Mouse (Mus musculus) spleen, adult 12 weeks (tissue): ENCODE measurements at regions not wholly inside any gene's neighbourhood (a gene's known extent, or its start where the extent isn't known, plus 50 kb on each side); places are given as distances from the start of the nearest gene placed in this dataset.
"Not testable (repeated sequence)": the region's sequence is repeated elsewhere in the genome, so short reads cannot be mapped to it uniquely, and the experiment has no call there.

Source experiments
- DNase-seq: peaks from one replicate; pipeline ENCODE4 v3.0.0; 2022; ENCODE audit warnings: low spot score

DNA sequence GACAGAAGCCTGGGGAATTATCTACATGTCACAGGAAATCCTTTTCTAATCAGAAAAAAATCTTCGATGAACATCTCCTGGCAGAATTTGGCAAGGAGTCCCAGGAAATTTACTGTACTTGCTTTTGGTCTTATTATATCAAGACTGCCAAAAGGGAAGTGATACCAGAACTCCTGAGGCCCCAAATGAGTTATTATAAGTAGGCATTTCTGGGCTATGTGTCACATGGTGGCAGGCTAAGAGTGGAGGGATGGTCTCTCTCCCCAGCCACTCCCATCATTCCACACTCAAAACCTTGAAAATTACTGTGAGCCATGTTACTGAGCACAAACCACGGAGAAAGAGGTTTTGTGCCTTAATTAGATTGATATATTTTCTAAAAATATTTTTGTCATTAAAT, 94.0 kb upstream of the Cdk6 start:
- no peak for DNase-seq

DNA sequence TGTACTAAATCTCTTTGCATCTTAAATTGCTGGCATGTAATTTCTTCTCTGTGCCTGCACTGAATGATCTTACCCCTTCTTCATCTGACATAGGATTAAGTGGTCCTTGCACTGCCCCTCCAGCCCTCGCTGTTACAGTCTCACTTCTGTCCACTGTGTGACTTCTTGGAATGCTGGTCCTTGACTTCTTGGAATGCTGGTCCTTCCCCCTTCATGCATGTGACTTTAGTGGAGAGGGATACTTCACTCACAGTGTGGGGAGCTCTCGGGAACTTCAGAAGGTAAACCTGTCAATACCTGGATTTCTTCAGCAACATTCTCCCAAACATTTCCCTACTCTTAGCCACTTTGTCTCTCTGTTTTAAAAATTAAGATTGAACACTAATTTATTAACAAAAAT, 91.0 kb upstream of the Cdk6 start:
- no peak for DNase-seq

DNA sequence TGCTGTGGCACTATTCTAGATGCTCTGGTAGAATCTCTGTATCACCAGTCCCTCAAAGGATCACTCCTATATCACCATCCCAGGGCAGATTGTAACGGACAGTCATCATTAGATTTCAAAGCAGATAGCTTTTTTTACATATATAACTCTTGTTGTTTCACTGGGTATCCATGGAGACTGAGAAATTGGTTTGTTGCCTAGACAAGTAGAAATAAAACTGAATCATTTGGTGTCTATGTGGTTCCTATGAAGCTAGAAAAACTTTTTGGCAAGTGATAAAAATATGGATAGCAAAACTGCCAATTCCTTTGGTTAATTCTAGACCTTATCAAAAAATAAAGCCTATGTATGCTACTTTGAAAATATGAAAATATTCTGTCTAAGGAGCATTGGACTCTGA, 81.0 kb upstream of the Cdk6 start:
- no peak for DNase-seq

DNA sequence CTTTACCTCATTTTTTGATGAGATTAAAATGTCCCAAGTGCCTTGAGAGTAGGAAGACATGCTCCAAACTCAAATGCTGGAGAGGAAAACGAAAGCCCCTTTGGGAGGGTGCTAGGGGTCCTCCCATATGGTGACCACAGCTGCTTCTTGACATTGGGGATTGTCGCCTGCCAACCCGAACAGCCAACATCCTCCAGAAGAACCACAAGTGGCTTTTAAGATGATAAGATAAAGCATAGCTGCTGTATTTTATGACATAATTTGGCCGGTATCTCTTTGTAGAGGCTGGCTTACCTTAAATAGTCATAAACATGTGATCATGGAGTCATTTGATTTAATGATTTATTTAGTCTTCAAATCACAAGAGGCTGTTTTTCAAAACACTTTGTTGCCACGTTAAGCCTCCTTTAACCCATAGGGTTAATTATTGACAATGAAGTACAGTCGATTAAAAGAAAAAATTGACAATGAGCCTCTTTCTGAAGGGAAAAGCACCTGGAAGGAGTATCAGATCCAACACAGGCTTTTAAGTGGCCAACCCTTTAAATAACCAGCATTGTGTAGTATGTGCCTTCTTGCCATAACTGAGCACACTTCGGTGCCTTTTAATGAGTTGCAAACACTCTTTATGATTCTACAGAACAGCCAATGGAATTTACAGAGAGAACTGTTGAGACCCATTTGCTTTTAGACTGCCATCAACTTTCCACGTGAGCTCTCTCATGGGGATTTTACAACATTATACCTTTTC, 76.1 kb upstream of the Cdk6 start:
- not testable (repeated sequence) for DNase-seq

DNA sequence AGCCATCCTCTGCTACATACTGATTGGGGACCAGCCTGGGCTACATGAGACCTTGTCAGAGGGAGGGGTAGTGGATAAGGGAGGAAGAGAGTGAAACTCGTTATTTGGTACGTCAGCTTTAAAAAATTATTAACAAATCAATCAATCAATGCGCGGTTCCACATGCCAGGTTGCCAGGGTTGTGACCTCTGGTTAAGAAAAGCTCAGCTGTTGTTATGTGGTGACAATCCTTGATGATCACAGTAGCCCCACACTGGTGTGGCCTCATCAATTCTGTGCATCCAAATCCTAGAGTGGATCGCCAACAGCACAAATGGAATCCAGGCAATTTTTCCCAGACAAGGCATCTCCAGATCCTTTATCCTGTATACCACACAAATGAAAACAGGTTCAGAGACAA, 74.3 kb upstream of the Cdk6 start:
- DNase-seq: no peak

DNA sequence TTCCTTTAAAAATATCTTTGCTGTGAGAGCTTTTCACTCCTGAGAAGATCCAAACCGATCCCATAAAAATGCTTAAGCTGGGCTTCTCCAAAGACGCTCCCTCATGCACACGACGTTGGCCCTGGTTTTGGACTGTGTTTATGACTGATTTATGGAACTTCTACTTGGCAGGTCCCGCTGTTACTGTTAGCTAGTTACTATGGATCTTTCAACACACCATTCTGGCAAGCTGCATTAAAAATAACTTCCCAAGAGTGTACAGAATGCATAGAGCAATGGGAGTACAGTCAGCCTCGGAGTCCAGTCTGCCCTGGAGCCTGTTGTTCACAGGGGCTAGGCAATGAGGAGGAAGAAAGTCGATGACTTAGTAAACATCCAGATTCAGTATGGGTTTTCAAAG, 71.5 kb upstream of the Cdk6 start:
- DNase-seq: no peak

DNA sequence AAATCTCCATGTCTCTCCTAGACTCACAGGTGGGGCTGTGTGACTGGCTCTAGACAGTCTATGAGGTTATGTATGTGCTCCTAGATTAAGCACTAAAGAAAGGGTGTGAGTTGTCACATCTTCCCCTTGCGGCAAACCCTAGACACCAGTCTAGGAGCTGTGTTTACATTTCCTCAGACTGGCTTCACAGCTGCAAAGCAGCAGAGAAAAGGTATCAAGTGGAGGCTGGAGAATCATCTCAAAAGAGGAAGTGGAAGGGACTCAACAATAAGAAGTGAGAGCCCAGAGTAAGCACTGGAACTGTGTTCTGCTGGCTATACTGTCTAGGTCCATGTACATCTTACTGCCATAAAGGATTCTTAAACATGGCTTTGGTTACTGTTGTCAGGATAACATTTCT, 68.1 kb upstream of the Cdk6 start:
- not testable (repeated sequence) for DNase-seq

DNA sequence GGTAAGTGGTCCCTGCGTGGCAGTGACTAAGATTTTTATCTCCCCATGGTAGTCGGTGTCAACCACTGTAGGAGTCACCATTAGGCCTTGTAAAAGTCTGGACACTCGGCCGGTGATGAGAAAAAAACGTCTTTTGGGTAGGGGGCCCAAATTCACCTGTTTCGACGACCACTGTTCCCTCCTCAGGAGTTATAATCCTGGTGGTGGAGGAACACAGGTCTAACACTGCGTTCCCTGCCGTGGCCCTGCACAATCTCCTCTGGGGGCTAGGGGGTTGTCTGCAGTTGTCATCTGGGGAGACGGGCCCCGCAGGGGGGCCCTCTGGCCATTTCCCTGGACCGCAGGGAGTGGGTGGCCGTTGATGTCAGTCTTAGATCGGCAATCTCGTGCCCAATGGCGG, 64.0 kb upstream of the Cdk6 start:
- not testable (repeated sequence) for DNase-seq

DNA sequence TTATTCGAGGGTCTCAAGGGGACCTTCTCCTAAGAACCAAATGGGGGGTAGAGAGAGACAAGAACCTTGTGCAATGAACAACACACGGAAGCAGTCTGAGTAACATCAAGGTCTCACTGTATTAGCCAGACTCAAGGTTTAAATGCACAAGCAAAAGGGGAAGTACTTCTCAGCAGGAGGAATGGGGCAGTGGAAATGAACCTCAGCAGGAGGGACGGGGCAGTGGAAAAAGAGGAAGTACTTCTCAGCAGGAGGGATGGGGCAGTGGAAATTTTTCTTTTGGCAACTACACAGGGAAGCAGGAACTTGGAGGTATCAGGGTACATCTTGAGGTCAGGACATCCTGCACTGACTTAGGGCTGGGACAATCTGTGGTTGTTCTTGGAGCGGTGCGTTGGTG, 62.3 kb upstream of the Cdk6 start:
- DNase-seq: not testable (repeated sequence)

DNA sequence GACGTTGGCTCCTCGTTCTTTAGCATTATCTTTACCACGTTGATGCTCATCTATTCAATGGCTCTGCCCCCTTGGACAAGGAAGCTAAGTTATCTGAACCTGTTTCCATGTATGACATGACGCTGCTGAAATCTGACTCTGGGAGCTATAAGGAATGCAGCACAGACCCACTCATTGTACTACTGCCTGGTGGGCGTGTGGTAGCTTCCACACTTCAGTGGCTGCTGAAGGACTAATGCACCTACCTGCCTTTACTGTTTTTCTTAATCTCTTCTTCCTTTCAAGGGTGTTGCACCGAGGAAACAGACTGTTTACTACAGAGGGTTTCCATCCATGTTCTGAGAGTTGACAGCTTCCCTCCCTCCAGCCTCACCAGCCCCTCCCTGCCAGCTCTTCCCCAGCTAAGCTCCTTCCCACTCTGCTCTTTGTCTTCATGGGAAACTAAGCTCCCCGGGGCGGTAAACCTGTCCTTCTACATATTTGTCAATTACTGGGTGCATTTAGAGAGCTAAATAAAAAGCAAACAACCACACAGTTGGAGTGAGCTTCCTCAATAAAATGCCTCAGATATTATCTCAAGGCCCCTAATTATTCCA, 59.3 kb upstream of the Cdk6 start:
- DNase-seq: not testable (repeated sequence)

DNA sequence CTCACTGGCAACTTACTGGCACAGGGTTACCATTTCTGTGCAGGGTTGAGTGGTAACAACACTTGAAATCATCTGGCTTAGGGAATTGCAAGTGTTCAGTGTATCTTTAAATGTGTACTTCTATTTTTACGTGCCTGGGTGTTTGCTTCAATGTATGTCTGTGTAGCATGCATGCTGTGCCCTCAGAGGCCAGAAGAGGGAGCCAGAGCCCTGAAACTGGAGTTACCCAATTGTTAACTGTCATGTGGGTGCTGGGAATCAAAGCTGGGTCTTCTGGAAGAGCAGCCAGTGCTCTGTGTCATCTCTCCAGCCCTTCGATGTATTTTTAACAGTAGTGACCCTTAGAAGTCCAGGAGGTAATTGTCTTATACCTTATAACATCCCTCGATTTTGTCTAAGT, 58.2 kb upstream of the Cdk6 start:
- DNase-seq: no peak

DNA sequence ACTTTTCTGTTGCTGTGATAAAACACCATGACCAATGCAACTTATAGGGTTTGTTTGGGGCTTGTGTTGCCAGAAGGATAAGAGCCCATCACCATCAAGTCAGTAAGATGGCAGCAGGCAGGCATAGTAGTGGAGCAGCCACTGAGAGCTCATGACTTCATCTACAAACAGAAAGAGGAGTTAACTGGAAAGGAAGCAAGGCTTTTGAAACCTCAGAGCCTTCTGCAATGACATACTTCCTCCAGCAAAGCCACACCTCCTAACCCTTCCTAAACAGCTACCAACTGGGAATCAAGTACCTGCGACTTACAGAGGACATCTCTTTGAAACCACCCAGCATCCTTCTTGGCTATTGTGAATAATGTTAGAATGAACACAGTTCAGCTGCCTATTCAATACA, 57.0 kb upstream of the Cdk6 start:
- DNase-seq: not testable (repeated sequence)

DNA sequence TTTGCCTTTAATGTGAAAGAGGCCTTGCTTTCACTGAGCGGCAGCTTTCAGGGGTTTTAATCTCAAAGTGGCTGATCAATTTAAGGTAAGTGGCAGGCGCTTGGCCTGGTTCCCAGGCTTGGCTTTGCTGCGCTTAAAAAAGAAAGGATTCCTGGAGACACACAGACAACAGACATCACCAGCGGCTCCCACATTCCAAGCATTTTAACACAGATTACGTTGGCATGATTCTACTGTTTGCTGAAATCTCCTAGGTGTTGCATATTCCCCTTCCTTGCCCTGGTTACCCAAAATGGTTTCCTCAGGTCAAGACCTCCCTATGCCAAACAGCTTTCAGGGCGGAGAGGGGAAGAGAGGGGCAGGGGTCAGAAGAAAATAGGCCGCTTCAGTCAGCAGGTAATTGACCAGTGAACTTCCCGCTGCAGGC, 51.3 kb upstream of the Cdk6 start:
- DNase-seq: not testable (repeated sequence)
